Mouse (Mus musculus): ENCODE results near the gene Lingo1.

GRCm38 (mm10) chr9:56766629-56767357 is 29.5 kb downstream of the Lingo1 start:
- TF ChIP-seq CTCF (conservative IDR thresholded peaks at IDR 0.05; ENCODE audit: insufficient read depth, insufficient read length, low read depth, low read length) (no peak), POLR2A (IDR thresholded peaks at IDR 0.05; ENCODE audit: low read depth, low read length) (no peak)
